7 mouse cellular contexts compared by ENCODE assay signal in genomic region chr8:123041774-123042105, GRCm38 (mm10). TPM values are rescaled to one million over a fixed set of nuclear protein-coding genes. Genes with fewer than 3 reads are reported as not detected.
DNase-seq lines count a peak whose midpoint lies in the region; ATAC-seq and TF ChIP-seq lines count a peak whose summit lies in the region.

No protein-coding gene starts in this region.

- peak overlapping the region; percentile 87 for H3K4me2 ChIP-seq in lung, embryonic 14.5 days
- H3K4me2 ChIP-seq in limb, embryonic 11.5 days (ENCODE audit: low read depth, severe bottlenecking) = peak overlapping the region; percentile 79

- peak overlapping the region; percentile 95 for H3K27ac ChIP-seq in lung, embryonic 14.5 days (ENCODE audit: low read depth)
- peak overlapping the region; percentile 87 for H3K27ac ChIP-seq in embryonic fibroblast, embryonic 13.5 days (ENCODE audit: insufficient read depth, low read length)
- H3K27ac ChIP-seq in limb, embryonic 11.5 days (replicated peaks; ENCODE audit: low read depth, low read length) = peak overlapping the region; percentile 96
- peak overlapping the region; percentile 89 for H3K27ac ChIP-seq in olfactory bulb, adult 2 months (ENCODE audit: insufficient read depth, low read depth, low read length)

- ATAC-seq in lung, embryonic 14.5 days (ENCODE audit: insufficient read depth) = peak; percentile 15; the same call in 1 of the 2 replicates
- no peak for ATAC-seq in limb, embryonic 11.5 days (ENCODE audit: insufficient number of reproducible peaks, low FRiP score, low TSS enrichment, low read depth)

- H3K27me3 ChIP-seq in lung, embryonic 14.5 days (ENCODE audit: insufficient read depth, low read length) = no peaks in the 10 kb centered on the region
- no peaks in the 10 kb centered on the region for H3K27me3 ChIP-seq in limb, embryonic 11.5 days (ENCODE audit: control insufficient read depth, insufficient read depth, low read length)

- no peak for TF ChIP-seq POLR2A in embryonic fibroblast, embryonic 13.5 days (IDR thresholded peaks at IDR 0.05; ENCODE audit: low read depth, low read length)
- TF ChIP-seq POLR2A in olfactory bulb, adult 2 months (IDR thresholded peaks at IDR 0.05; ENCODE audit: insufficient read depth, low read depth, low read length) = no peak

- DNase-seq in lung, embryonic 14.5 days = no peak
- no peak for DNase-seq in lung, postnatal 10 days
- no peak for DNase-seq in limb, embryonic 11.5 days (ENCODE audit: low spot score)
- DNase-seq in right cerebral cortex, adult 18-20 months = no peak
- DNase-seq in thymus, postnatal 14 days = no peak

- H3K9me3 ChIP-seq in lung, embryonic 14.5 days (ENCODE audit: low read depth, low read length) = no peaks in the 10 kb centered on the region
- no peaks in the 10 kb centered on the region for H3K9me3 ChIP-seq in limb, embryonic 11.5 days (ENCODE audit: control insufficient read depth, low read length)

- peaks cover 17% of the 10 kb centered on the region for H3K4me1 ChIP-seq in lung, embryonic 14.5 days (ENCODE audit: insufficient read depth)
- H3K4me1 ChIP-seq in embryonic fibroblast, embryonic 13.5 days (ENCODE audit: control insufficient read depth, insufficient read depth, low read length) = peaks cover 7% of the 10 kb centered on the region
- H3K4me1 ChIP-seq in limb, embryonic 11.5 days (ENCODE audit: control insufficient read depth, insufficient read depth, low read length) = peaks cover 13% of the 10 kb centered on the region
- peaks cover 11% of the 10 kb centered on the region for H3K4me1 ChIP-seq in olfactory bulb, adult 2 months (ENCODE audit: control insufficient read depth, insufficient read depth, low read length)

- WGBS in lung, embryonic 14.5 days = 2% methylated on average over 37 of the region's 60 CpGs
- 4% methylated on average over 5 of the region's 60 CpGs for WGBS in limb, embryonic 11.5 days
- WGBS in olfactory bulb, adult 2 months = 4% methylated on average over 59 of the region's 60 CpGs

- no peaks in the 10 kb centered on the region for H3K36me3 ChIP-seq in lung, embryonic 14.5 days (ENCODE audit: insufficient read depth)
- no peaks in the 10 kb centered on the region for H3K36me3 ChIP-seq in limb, embryonic 11.5 days (ENCODE audit: control insufficient read depth, insufficient read depth, low read length)

- no peak for TF ChIP-seq CTCF in lung, embryonic 14.5 days (IDR thresholded peaks at IDR 0.05; ENCODE audit: low read depth)
- no peak for TF ChIP-seq CTCF in embryonic fibroblast, embryonic 13.5 days (IDR thresholded peaks at IDR 0.05; ENCODE audit: borderline replicate concordance, insufficient read depth, low read length)
- no peak for TF ChIP-seq CTCF in olfactory bulb, adult 2 months (IDR thresholded peaks at IDR 0.05; ENCODE audit: insufficient read depth, low read depth, low read length)

- peak overlapping the region; percentile 100 for H3K4me3 ChIP-seq in lung, embryonic 14.5 days (ENCODE audit: low read depth, low read length)
- H3K4me3 ChIP-seq in embryonic fibroblast, embryonic 13.5 days (ENCODE audit: insufficient read depth, low read length) = peak overlapping the region; percentile 73
- H3K4me3 ChIP-seq in limb, embryonic 11.5 days (ENCODE audit: low read depth, low read length) = peak overlapping the region; percentile 88
- peak overlapping the region; percentile 90 for H3K4me3 ChIP-seq in olfactory bulb, adult 2 months (ENCODE audit: insufficient read depth, low read depth, low read length)

- H3K9ac ChIP-seq in lung, embryonic 14.5 days = peak overlapping the region; percentile 100
- peak overlapping the region; percentile 99 for H3K9ac ChIP-seq in limb, embryonic 11.5 days (ENCODE audit: low read length)

RNA-seq across cellular contexts. Expression of gene Ankrd11, which starts 0.3 kb away (rescaled TPM):
- polyA plus RNA-seq in lung, embryonic 14.5 days (2014; fragmentation: Nextera tagmentation; extraction: Ambion mirVana) = 87.5 and 94.6 TPM in 2 replicates
- polyA plus RNA-seq in embryonic fibroblast, embryonic 13.5 days (2011; ENCODE audit: insufficient read length, low read depth, missing spikeins) = 76.2 and 83.5 TPM in 2 replicates
- polyA plus RNA-seq in limb, embryonic 11.5 days (2014; fragmentation: Nextera tagmentation; extraction: Ambion mirVana) = 84.6 and 98.3 TPM in 2 replicates
- 219 and 228 TPM in 2 replicates for polyA plus RNA-seq in olfactory bulb, adult 2 months (2012; ENCODE audit: insufficient read depth, insufficient read length, low replicate concordance, missing spikeins)

RNA-seq across cellular contexts. Expression of gene Spg7, which starts 21.0 kb away (rescaled TPM):
- 44.5 and 45.0 TPM in 2 replicates for polyA plus RNA-seq in lung, embryonic 14.5 days (2014; fragmentation: Nextera tagmentation; extraction: Ambion mirVana)
- 52.4 and 80.7 TPM in 2 replicates for polyA plus RNA-seq in embryonic fibroblast, embryonic 13.5 days (2011; ENCODE audit: insufficient read length, low read depth, missing spikeins)
- polyA plus RNA-seq in limb, embryonic 11.5 days (2014; fragmentation: Nextera tagmentation; extraction: Ambion mirVana) = 45.0 and 45.4 TPM in 2 replicates
- polyA plus RNA-seq in olfactory bulb, adult 2 months (2012; ENCODE audit: insufficient read depth, insufficient read length, low replicate concordance, missing spikeins) = 361 TPM in 1 of 2 replicates, not detected in the other
